Mouse (Mus musculus): ENCODE data around the gene Acadvl. TPM values are rescaled to one million over a fixed set of nuclear protein-coding genes. Genes with fewer than 3 reads are reported as not detected.
"Not testable (repeated sequence)": the region's sequence is repeated elsewhere in the genome, so short reads cannot be mapped to it uniquely, and the experiment has no call there.

Gene Acadvl
- polyA plus RNA-seq, 1 experiment from 2014 or later = 57.6 TPM

GRCm38 (mm10) chr11:70020022-70020631 lies 4.9 kb upstream of the Acadvl start:
- Histone ChIP-seq H3K9ac (peak overlapping the region; percentile 29; the same call in 1 of the 2 replicates), H3K4me3 (ENCODE audit: low read depth, low read length) (peak overlapping the region; percentile 66), H3K36me3 (ENCODE audit: insufficient read depth) (no peaks in the 10 kb centered on the region), H3K27ac (ENCODE audit: low read depth) (peak overlapping the region; percentile 68), H3K9me3 (ENCODE audit: low read depth, low read length) (no peaks in the 10 kb centered on the region), H3K27me3 (ENCODE audit: insufficient read depth, low read length) (no peaks in the 10 kb centered on the region), H3K4me1 (ENCODE audit: insufficient read depth) (peaks cover 23% of the 10 kb centered on the region), H3K4me2 (peak overlapping the region; percentile 93)
- ATAC-seq (ENCODE audit: insufficient read depth) (no peak), DNase-seq (peak; percentile 28)
- TF ChIP-seq CTCF (IDR thresholded peaks at IDR 0.05; ENCODE audit: low read depth) = no peak
- WGBS = 13% methylated on average over 8 of the region's 8 CpGs

- WGBS = 0% methylated on average over 1 of the region's 2 CpGs
- H3K36me3 ChIP-seq (ENCODE audit: insufficient read depth) = no peaks in the 10 kb centered on the region
- H3K4me2 ChIP-seq = peak overlapping the region; percentile 93
- no peak for TF ChIP-seq CTCF (IDR thresholded peaks at IDR 0.05; ENCODE audit: low read depth)
- no peaks in the 10 kb centered on the region for H3K9me3 ChIP-seq (ENCODE audit: low read depth, low read length)
- H3K27ac ChIP-seq (ENCODE audit: low read depth) = peak overlapping the region; percentile 68
- peaks cover 23% of the 10 kb centered on the region for H3K4me1 ChIP-seq (ENCODE audit: insufficient read depth)
- peak overlapping the region; percentile 80; the same call in 1 of the 2 replicates for H3K9ac ChIP-seq
- peak overlapping the region; percentile 66 for H3K4me3 ChIP-seq (ENCODE audit: low read depth, low read length)
- ATAC-seq (ENCODE audit: insufficient read depth) (no peak), DNase-seq (no peak)
- no peaks in the 10 kb centered on the region for H3K27me3 ChIP-seq (ENCODE audit: insufficient read depth, low read length)
These were observed 4.3 kb upstream of the Acadvl start for GRCm38 (mm10) chr11:70019495-70020021.

DNA sequence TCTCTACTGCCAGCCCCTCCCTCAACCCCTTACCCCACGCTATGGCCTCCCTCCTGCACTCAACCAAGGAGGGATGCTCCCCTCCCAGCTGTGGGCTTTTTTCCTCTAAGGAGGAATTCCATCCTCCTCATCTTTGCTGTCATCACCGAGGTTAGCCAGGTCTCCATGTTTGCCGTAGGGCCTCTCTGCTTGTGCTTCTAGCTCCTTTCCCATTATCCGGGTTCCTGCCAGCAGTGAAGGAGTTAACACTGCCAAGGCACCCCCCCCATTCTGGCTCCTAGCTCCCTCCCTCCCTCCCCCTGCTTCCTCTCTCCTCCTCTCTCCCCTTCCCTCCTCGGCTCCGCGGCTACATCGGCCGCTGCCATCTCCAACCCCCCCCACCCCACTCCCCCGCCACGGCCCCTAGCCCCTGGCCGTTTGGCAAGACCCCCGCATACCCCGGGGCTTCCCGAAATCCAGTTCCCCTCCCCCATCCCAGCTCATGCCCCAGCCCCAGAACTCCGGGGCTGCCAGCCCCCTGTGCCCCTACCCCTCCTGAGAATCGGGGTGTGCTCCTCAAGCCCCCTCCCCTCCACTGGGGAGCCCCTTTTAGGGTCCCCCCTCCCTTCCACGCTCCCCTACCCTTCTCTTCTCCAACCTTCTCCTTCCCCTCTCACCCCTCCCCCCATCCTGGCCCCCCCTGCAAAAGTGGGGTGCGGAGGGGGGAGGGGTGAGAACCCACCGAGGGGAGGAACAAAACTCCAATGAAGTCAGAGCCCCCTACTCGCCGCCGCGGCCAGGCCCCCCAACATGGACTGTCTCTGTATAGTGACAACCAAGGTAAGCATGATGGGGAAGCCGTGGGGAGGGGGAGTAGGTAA lies 3.1 kb upstream of the Acadvl start:
- H3K4me1 ChIP-seq (ENCODE audit: insufficient read depth) = peaks cover 16% of the 10 kb centered on the region
- TF ChIP-seq CTCF (IDR thresholded peaks at IDR 0.05; ENCODE audit: low read depth) = no peak
- 1% methylated on average over 24 of the region's 25 CpGs for WGBS

DNA sequence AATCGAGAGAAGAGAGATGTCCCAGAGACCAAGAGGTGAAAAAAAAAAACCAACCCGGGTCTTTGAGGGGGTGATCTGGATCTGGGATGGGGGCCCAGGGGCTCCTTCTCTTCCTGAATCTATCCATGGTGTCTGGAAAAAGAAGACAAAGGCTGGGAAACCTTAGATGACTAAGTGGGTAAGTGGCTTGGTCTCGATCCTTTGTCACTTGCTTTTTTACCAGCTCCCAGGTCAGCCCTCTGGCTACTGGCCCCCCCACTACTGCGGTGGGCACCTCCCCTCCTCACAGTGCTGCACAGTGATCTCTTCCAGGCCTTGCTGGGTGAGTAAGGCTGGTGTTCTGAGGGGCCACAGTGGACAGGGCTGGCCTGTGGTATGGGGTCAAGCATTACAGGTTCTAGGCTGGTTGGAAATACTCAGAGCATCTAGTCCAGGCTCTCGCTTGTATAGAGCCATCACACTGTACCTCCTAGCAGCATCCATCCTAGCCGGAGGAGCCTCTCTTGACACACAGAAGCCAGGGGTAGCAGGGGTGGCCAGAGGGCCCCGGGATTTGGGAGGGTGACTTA lies 2.1 kb upstream of the Acadvl start:
- Histone ChIP-seq H3K4me2 (peak overlapping the region; percentile 93), H3K27ac (ENCODE audit: low read depth) (peak overlapping the region; percentile 38; the same call in 1 of the 2 replicates), H3K4me3 (ENCODE audit: low read depth, low read length) (no peak overlapping the region), H3K9me3 (ENCODE audit: low read depth, low read length) (no peaks in the 10 kb centered on the region), H3K4me1 (ENCODE audit: insufficient read depth) (peaks cover 14% of the 10 kb centered on the region), H3K9ac (peak overlapping the region; percentile 80; the same call in 1 of the 2 replicates), H3K36me3 (ENCODE audit: insufficient read depth) (peaks cover 19% of the 10 kb centered on the region), H3K27me3 (ENCODE audit: insufficient read depth, low read length) (no peaks in the 10 kb centered on the region)
- WGBS = 38% methylated on average over 7 of the region's 7 CpGs
- TF ChIP-seq CTCF (IDR thresholded peaks at IDR 0.05; ENCODE audit: low read depth) = no peak
- ATAC-seq (ENCODE audit: insufficient read depth) = no peak
- DNase-seq = no peak

More for the DNA sequence above, 3.1 kb upstream of the Acadvl start:
- Histone ChIP-seq H3K27me3 (ENCODE audit: insufficient read depth, low read length) (no peaks in the 10 kb centered on the region), H3K9me3 (ENCODE audit: low read depth, low read length) (no peaks in the 10 kb centered on the region), H3K36me3 (ENCODE audit: insufficient read depth) (peaks cover 8% of the 10 kb centered on the region; the same call in 1 of the 2 replicates), H3K9ac (peak overlapping the region; percentile 80), H3K4me3 (ENCODE audit: low read depth, low read length) (peak overlapping the region; percentile 66), H3K27ac (ENCODE audit: low read depth) (peak overlapping the region; percentile 88), H3K4me2 (peak overlapping the region; percentile 93)
- ATAC-seq (ENCODE audit: insufficient read depth) (no peak), DNase-seq (peak; percentile 86)

DNA sequence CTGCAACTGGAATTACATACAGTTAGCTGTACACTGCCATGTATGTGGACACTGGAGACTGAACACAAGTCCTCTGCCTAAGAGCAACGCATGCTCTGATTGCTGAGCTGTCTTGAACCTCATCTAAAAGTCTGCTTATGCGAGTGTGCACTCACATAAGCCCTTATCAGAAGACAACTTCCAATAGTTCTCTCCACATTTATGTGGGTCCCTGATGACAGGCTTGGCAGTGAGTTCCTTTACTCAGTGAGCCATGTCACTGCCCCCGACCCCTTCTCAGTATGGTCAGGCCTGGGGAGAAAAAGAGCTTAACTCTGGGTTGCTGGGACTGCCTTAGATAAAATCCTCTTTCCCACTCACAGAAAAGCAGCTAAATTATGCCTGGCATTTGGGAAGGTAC lies 1.5 kb upstream of the Acadvl start, which contains the start of gene Dlg4:
Dlg4 (plus strand) TSS at position 274 of the 400 bp plus-strand sequence.
- ATAC-seq (ENCODE audit: insufficient read depth) = no peak
- peak within 1 kb of the TSS; percentile 66; the same call in 1 of the 2 replicates for H3K4me3 ChIP-seq (ENCODE audit: low read depth, low read length)
- peaks cover 25% of the 10 kb centered on the region for H3K36me3 ChIP-seq (ENCODE audit: insufficient read depth)
- peak within 1 kb of the TSS; percentile 80 for H3K9ac ChIP-seq
- peaks cover 14% of the 10 kb centered on the region for H3K4me1 ChIP-seq (ENCODE audit: insufficient read depth)
- TF ChIP-seq CTCF (IDR thresholded peaks at IDR 0.05; ENCODE audit: low read depth) = no peak
- WGBS = 69% methylated on average over 3 of the region's 3 CpGs
- DNase-seq = no peak
- no peaks in the 10 kb centered on the region for H3K9me3 ChIP-seq (ENCODE audit: low read depth, low read length)
- peak within 1 kb of the TSS; percentile 38; the same call in 1 of the 2 replicates for H3K27ac ChIP-seq (ENCODE audit: low read depth)
- peak within 1 kb of the TSS; percentile 93 for H3K4me2 ChIP-seq
- no peaks in the 10 kb centered on the region for H3K27me3 ChIP-seq (ENCODE audit: insufficient read depth, low read length)

DNA sequence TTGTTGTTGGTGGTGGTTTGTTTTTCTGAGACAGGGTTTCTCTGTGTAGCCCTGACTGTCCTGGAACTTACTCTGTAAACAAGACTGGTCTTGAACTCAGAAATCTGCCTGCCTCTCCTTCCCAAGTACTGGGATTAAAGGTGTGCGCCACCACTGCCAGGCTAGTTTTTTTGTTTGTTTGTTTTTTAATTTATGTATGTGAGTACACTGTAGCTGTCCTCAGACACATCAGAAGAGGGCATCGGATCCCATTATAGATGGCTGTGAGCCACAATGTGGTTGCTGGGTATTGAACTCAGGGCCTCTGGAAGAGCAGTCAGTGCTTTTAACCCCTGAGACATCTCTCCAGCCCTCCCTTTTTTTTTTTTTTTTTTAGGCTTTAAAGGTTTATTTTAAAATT lies 966 bp upstream of the Acadvl start:
- not testable (repeated sequence) for H3K4me3 ChIP-seq (ENCODE audit: low read depth, low read length); H3K27ac ChIP-seq (ENCODE audit: low read depth); H3K9ac ChIP-seq; H3K4me2 ChIP-seq; DNase-seq; H3K9me3 ChIP-seq (ENCODE audit: low read depth, low read length); H3K27me3 ChIP-seq (ENCODE audit: insufficient read depth, low read length); ATAC-seq (ENCODE audit: insufficient read depth)
- WGBS = 80% methylated on average over 2 of the region's 2 CpGs
- peaks cover 14% of the 10 kb centered on the region for H3K4me1 ChIP-seq (ENCODE audit: insufficient read depth)
- H3K36me3 ChIP-seq (ENCODE audit: insufficient read depth) = peaks cover 30% of the 10 kb centered on the region
